Mouse (Mus musculus): ENCODE measurements around the gene Ccdc58. TPM values are rescaled to one million over a fixed set of nuclear protein-coding genes. Genes with fewer than 3 reads are reported as not detected.
"Not testable (repeated sequence)": the region's sequence is repeated elsewhere in the genome, so short reads cannot be mapped to it uniquely, and the experiment has no call there.

Ccdc58 gene
- total RNA-seq, 2 experiments from 2014 or later = 41.8 to 42.6 TPM

DNA sequence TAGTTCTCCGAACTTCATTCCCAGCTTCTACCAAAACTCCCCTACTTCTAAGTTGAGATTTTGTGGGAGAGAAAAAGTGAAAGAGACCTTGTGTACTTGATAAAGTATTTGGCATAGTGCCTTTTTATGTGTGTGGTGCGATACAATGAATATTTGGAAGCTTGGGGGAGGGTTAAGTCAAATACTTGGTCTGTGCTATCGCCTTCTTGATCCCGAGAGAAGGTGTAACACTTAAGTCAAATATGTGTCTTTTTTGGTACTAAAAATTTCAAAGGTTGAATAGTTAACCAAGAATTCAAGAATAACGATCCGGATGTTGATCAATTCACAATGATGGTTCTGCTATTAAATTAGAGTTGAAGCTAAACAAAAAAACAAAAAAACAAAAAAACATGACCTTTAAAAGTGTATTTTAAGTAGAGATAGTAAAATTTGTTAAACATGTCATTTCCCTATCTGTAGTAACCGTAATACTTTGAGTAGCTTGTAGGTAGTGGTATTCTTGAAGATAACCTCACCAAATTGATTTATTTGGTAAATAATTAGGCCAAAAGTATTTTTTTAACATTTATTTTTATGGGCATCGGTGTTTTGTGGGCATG is 1.0 kb downstream of the Ccdc58 start:
- DNase-seq = no peak
- intact Hi-C loops (cut with DNase I) = loop anchor here (5.0 to 10.0 kb wide), 2 partner anchors 90 to 942 kb away; partner anchors contain the start of gene Polq

DNA sequence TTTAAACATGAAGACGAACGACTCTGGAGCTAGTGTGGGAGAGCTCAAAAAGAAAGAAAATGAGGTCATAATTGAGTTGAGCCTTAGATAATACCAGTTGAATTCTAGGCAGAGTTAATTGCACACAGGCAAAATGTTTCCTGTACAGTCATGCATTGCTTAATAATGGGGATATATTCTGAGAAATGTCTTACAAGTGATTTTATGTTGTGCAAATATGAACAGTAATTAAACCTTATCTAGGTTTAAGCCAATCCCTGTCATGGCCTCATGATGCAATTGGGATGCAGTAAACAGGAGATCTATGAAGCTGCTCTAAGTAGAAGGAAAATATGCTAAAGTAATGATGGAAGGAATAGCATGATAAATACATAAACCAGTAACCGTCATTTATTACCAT is 3.3 kb downstream of the Ccdc58 start:
- intact Hi-C loops (cut with DNase I) = loop anchor here (5.0 to 10.0 kb wide), 2 partner anchors 92 to 940 kb away; partner anchors contain the start of gene Polq
- DNase-seq = no peak

DNA sequence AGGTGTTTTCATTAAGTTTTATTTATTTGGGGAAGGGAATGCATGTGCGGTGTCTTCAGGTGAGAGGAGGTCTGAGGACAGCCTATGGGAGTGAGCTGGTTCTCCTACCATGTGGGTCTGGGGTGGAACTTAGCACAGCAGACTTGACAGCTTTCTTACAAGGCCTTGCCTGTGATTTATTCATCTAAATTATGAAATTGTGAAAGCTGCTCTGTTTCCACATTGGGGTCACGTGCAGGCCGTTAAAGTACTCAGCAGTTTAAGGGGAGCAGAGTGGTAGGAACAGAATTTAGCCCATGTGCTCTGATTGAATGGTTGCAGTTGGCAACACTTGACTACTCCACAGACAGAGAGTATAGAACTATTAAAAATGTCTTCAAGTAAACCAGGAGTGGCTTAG is 8.4 kb downstream of the Ccdc58 start:
- intact Hi-C loops (cut with DNase I) = loop anchor here (10.0 kb wide), 2 partner anchors 745 to 935 kb away; partner anchors contain the start of genes Iqcb1 and Polq
- no peak for DNase-seq

DNA sequence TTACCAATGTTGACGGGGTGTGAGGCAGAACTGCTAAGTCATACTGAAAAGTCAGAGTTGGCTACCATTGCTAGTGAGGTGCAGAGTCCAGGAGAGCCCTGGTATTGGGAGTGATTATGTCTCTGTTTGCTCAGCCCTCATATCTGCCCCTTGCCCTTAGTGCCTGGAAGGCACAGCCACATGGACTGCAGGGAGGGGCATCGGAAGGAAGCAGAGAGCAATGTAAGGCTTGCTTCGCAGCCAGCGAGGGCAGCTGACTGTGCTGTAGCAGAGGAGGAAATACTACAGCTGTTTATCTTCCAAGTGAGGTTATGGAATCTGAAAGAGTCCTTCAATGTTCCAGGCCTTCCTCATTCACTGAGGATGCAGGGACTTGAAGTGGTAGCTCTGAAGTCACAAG is 16.4 kb downstream of the Ccdc58 start:
- no peak for DNase-seq
- intact Hi-C loops (cut with DNase I) = loop anchor here (10.0 kb wide), 1 partner anchor 737 kb away; the partner anchor contains the start of gene Iqcb1

DNA sequence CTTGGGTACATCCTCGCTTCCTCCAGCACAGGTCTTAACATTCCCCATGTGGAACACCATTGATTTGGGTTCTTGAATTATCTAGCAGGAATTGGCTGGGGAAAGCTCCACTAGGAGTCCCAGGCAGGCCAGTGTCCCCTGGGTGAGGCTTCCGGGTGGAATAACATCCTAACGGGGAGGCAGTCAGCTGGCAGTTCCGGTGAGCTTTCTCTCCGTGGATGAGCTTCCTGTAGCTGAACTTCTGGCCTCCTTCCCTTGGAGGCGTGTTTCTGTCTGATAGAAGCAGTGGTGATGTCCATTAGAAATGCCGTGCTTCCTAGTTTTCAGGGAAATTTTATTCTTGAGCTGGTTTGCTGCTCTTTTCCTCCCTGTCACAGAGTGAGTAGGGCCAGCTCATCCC is 17.6 kb downstream of the Ccdc58 start:
- DNase-seq = peak in 1 of 2 experiments; percentile 29
- intact Hi-C loops (cut with DNase I) = loop anchor here (10.0 kb wide), 1 partner anchor 736 kb away; the partner anchor contains the start of gene Iqcb1

DNA sequence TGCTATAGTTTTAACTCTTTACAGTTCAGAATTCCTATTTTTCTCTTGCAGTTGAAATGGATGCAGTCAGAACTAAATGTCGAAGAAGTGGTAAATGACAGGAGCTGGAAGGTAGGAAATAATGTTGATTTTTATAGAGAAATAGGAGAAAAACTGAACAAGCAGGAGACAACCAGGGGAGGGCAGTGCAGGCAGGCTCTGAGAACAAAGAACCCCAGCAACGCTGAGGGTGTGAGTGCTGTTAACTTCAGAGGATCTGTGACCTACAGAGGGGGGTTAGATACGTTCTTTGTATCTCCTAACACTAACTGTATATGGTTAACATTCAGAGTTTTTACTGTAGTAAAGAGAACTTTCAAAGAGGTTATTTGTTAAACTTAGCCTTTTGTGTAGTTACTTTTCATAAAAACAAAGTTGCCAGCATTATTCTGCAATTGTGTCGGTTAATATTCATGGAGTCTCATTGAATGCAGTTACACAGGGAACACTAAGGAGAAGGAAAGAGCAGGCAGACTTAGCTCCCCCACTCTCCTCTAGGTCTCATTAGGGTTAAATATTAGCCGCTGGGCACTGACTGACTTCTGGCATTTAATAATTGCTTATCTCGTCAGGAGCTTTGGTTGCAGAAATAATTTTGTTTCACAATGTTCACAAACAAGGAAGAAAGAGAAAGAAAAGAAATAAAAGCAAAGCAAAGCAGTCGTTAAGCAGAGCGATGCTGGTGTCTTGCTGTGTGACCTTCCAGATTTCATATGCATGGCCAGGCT is 18.5 kb downstream of the Ccdc58 start:
- intact Hi-C loops (cut with DNase I) = loop anchor here (10.0 kb wide), 1 partner anchor 735 kb away; the partner anchor contains the start of gene Iqcb1
- no peak for DNase-seq

- intact Hi-C loops (cut with DNase I) = no loop called here
- DNase-seq = no peak
Measured at GRCm38 (mm10) chr16:36090785-36091509, 19.5 kb downstream of the Ccdc58 start.

DNA sequence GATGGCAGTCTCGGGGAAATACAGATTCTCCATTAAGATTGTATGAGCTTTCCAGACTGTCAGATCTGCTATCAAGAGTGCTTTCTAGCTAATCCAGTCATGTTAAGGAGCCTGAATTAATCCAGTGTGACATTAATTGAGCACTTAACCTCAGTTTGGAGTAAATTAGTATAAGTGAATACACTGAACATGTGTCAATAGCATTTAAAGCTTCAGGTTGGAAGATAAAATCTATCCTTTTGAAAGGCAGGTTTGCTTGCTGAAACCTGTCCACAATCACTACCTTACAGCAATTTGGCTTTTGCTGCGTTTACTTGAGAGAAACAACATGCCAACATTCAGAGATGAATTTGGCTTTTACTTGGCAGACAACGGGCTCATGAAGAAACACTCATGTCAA is 22.6 kb downstream of the Ccdc58 start:
- intact Hi-C loops (cut with DNase I) = no loop called here
- DNase-seq = no peak

DNA sequence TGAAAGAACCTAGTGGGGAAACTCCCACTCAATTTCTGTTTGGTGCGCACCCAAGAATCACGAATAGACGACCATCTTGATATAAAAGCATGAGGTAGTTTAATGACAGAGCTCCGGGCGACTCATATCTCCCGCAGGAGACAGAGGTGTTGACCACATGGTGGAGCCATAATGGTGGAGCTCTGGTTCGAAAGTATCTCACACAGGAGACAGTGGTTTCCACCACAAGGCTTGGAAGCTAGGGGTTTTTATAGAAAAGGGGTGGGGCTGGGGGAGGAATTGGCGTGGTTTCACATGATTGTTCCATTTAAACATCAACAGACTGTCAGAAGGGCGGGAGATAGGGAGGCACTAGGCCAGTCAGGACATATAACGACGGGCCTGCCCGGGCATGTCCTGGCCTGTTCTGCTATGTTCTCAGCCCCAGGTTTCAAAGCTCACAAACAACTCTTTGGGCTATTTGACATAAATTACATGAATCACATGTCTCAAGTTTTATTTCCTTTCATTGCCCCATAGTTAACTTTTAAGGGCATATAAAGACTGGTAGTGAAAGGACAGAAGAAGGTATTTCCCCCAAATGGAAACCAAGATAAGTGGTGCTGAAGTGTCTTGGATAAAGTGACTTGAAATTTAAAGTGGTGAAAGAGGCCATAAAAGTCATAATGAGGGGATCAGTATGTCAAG is 26.5 kb downstream of the Ccdc58 start:
- intact Hi-C loops (cut with DNase I); DNase-seq: not testable (repeated sequence)

GRCm38 (mm10) chr16:36101526-36101925 is 30.0 kb downstream of the Ccdc58 start:
- DNase-seq = no peak
- intact Hi-C loops (cut with DNase I) = no loop called here

GRCm38 (mm10) chr16:36102211-36102610 is 30.7 kb downstream of the Ccdc58 start:
- DNase-seq = no peak

DNA sequence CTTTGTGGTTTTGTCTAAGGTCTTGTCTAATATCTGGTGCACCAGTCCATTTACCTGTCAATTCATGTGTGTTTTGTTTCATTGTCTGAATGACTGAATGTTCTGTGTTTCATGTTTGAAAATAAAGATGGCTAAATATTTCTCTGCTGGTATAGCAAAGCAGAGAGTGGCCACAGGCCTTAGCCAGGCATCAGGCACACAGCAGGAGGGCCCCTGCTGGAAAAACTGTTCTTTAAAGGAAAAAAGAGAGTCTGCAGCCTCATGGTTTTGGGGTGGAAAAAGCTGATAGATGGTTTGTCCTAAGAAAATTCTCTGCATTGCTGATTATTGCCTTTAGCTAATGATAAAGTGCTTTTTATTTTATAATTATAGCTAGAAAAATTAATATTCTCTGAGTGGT is 40.0 kb downstream of the Ccdc58 start:
- intact Hi-C loops (cut with DNase I); DNase-seq: not testable (repeated sequence)

More at GRCm38 (mm10) chr16:36102211-36102610, 30.7 kb downstream of the Ccdc58 start:
- intact Hi-C loops (cut with DNase I) = no loop called here

DNA sequence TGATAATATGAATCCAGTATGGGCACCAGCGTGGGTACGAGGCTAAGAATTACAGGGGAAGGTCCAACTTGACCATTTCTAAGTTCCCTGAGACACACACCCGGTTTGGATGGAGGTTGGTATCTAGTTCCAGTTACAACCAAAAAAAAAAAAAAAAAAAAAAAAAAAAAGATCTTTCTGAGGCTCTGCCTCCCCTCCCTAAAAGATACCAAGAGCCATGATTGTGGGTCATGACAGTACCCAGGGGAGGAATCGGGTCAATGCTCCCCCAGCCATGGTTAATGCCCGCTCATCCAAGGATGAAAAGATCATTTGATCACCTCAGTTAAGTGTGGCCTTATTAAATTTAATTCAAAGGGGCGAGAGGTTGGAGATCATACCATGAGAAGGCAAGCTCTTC is 44.3 kb downstream of the Ccdc58 start:
- DNase-seq; intact Hi-C loops (cut with DNase I): not testable (repeated sequence)

GRCm38 (mm10) chr16:36128092-36128491 is 56.6 kb downstream of the Ccdc58 start:
- intact Hi-C loops (cut with DNase I) = no loop called here
- no peak for DNase-seq

DNA sequence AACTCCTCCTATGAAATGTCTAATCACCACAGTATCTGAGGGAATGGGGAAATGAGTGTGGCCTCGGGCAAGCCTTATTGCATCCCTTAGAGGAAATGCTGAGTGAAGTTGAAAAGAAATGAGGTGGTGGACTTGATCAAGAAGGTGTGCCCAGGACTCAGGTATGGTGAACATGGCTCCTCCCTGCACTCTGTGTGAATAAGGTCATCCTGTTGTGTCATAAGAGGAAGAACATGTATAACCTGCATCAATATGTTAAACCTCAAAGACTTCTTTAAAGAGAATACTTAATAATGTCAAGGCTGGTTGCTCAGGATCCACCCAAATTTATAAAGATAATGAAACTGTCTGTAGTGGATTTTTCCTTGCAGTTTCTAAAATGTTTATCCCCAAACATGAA is 59.7 kb downstream of the Ccdc58 start, which contains the start of gene Csta1:
Gene Csta1 (minus strand): TSS at position 101 of the 400 bp plus-strand sequence.
- no peak for DNase-seq
- intact Hi-C loops (cut with DNase I) = no loop called here

DNA sequence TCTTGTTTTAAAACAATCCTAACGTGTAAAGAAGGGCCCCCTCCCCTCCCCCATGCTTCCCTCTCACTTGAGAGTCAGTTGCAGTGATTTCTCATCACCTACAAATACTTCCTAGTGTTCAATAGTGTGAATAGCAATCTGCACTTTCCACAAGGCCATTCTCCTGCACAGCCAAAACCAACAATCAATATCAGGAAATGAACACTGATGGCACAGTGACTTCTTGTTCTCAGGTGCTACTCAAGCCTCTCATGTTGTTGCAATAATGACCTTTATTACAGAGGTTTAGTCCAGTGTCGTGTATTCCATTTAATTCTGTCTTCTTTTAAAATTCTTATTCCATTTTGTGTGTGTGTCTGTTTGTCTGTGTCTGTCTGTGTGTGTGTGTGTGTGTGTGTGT is 66.7 kb downstream of the Ccdc58 start:
- no peak for DNase-seq
- intact Hi-C loops (cut with DNase I) = no loop called here
